In the genomic region with DNA sequence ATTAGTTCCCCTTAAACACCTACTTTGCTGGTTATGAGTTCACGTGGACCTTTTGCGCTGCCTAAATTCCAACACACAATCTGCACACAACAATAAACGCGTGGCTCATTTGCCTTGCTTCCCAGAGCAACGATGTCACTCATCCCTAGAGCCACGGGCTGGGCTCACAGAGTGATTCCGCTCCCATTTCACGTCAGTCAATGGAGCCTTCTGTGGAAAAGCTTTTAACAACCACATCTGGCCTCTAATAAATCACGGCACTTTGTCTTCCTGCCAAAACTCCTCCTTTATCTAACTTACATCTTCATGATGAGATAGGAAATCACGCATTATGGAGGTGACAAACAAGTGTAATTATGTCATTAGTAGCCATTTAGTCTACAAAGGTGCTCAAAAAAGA, we compare ENCODE assay signal across 14 mouse cellular contexts.
"Had no signal": no experiment of that assay in that cellular context is flagged by ENCODE, and none has a peak within 500 bp of the region (broad histone marks: within the 10 kb centered on the region; RNA-seq: fewer than 3 reads in every experiment).

No protein-coding gene starts in this region.

- H3K9ac ChIP-seq: limb, embryonic 15.5 days; liver, embryonic 12.5 days; lung, embryonic 14.5 days; midbrain, embryonic 12.5 days; neural tube, embryonic 12.5 days had no signal

- H3K9me3 ChIP-seq: limb, embryonic 15.5 days; liver, embryonic 12.5 days; midbrain, embryonic 12.5 days; neural tube, embryonic 12.5 days had no signal

- H3K4me2 ChIP-seq: limb, embryonic 15.5 days; liver, embryonic 12.5 days; lung, embryonic 14.5 days; midbrain, embryonic 12.5 days; neural tube, embryonic 12.5 days had no signal

- H3K27me3 ChIP-seq: limb, embryonic 15.5 days; liver, embryonic 12.5 days; midbrain, embryonic 12.5 days; neural tube, embryonic 12.5 days had no signal

- H3K27ac ChIP-seq: layer of hippocampus, adult 2 months; limb, embryonic 15.5 days; liver, embryonic 12.5 days; midbrain, embryonic 12.5 days; neural tube, embryonic 12.5 days had no signal

- H3K4me1 ChIP-seq: limb, embryonic 15.5 days had no signal

- ATAC-seq: liver, embryonic 12.5 days had no signal

- H3K36me3 ChIP-seq: limb, embryonic 15.5 days; liver, embryonic 12.5 days; midbrain, embryonic 12.5 days; neural tube, embryonic 12.5 days had no signal

- DNase-seq: kidney, adult 18-20 months; kidney, postnatal 10 days; kidney, postnatal 4 days; left cerebral cortex, postnatal 4 days; lung, embryonic 14.5 days; lung, postnatal 10 days; lung, postnatal 4 days; thymus, adult 18-20 months; thymus, postnatal 14 days had no signal

- H3K4me3 ChIP-seq: layer of hippocampus, adult 2 months; limb, embryonic 15.5 days; liver, embryonic 12.5 days; midbrain, embryonic 12.5 days; neural tube, embryonic 12.5 days had no signal
